Mouse (Mus musculus) monocyte, adult 2 months (primary cell): Measurements from ENCODE around the gene Mrps6.
"Not testable (repeated sequence)": the region's sequence is repeated elsewhere in the genome, so short reads cannot be mapped to it uniquely, and the experiment has no call there.

Source experiments
- DNase-seq, 2 experiments: peaks; one replicate each; pipeline ENCODE4 v3.0.0; 2022; ENCODE audit warnings: low spot score in 2 of 2, low read depth in 1 of 2

The Mrps6 gene

GRCm38 (mm10) chr16:92061586-92061985, 3.5 kb downstream of the Mrps6 start:
- no peak for DNase-seq

- DNase-seq: no peak
Measured at GRCm38 (mm10) chr16:92062832-92063231, 4.8 kb downstream of the Mrps6 start.

- DNase-seq: no peak
Measured at GRCm38 (mm10) chr16:92064801-92065200, 6.7 kb downstream of the Mrps6 start.

GRCm38 (mm10) chr16:92070338-92070737, 12.3 kb downstream of the Mrps6 start:
- DNase-seq: no peak

GRCm38 (mm10) chr16:92076797-92077196, 18.7 kb downstream of the Mrps6 start:
- no peak for DNase-seq

GRCm38 (mm10) chr16:92083771-92084453, 25.8 kb downstream of the Mrps6 start:
- no peak for DNase-seq

GRCm38 (mm10) chr16:92089225-92089624, 31.2 kb downstream of the Mrps6 start:
- DNase-seq: no peak

GRCm38 (mm10) chr16:92091876-92092275, 33.8 kb downstream of the Mrps6 start:
- no peak for DNase-seq

GRCm38 (mm10) chr16:92098351-92099051, 40.4 kb downstream of the Mrps6 start:
- no peak for DNase-seq

- no peak for DNase-seq
Measured at GRCm38 (mm10) chr16:92099598-92099997, 41.5 kb downstream of the Mrps6 start.

- DNase-seq: no peak
Measured at GRCm38 (mm10) chr16:92100111-92100510, 42.0 kb downstream of the Mrps6 start.

GRCm38 (mm10) chr16:92102115-92102514, 44.0 kb downstream of the Mrps6 start:
- DNase-seq: no peak

GRCm38 (mm10) chr16:92102931-92103330, 44.9 kb downstream of the Mrps6 start:
- DNase-seq: not testable (repeated sequence)

- no peak for DNase-seq
Measured at GRCm38 (mm10) chr16:92103572-92104331, 45.7 kb downstream of the Mrps6 start.

GRCm38 (mm10) chr16:92104332-92104590, 46.2 kb downstream of the Mrps6 start:
- DNase-seq: no peak

GRCm38 (mm10) chr16:92104951-92105350, 46.9 kb downstream of the Mrps6 start:
- DNase-seq: no peak

GRCm38 (mm10) chr16:92105631-92106030, 47.6 kb downstream of the Mrps6 start:
- DNase-seq: no peak

- DNase-seq: no peak
Measured at GRCm38 (mm10) chr16:92107346-92107745, 49.3 kb downstream of the Mrps6 start.

- no peak for DNase-seq
Measured at GRCm38 (mm10) chr16:92114706-92115241, 56.7 kb downstream of the Mrps6 start.

GRCm38 (mm10) chr16:92115611-92116421, 57.7 kb downstream of the Mrps6 start:
- no peak for DNase-seq
